Mouse (Mus musculus) urinary bladder, postnatal 4 days (tissue): ENCODE results near the gene Ppme1.

Source experiments
- DNase-seq, 2 experiments: peaks; one replicate each; pipeline ENCODE4 v3.0.0; 2021 to 2022; ENCODE audit warnings: low spot score in 2 of 2

The Ppme1 gene

GRCm38 (mm10) chr7:100279803-100280202 is 92.3 kb downstream of the Ppme1 start:
- DNase-seq, result no peak
